Mouse (Mus musculus): ENCODE results near the gene 1810013L24Rik.
"Not testable (repeated sequence)": the region's sequence is repeated elsewhere in the genome, so short reads cannot be mapped to it uniquely, and the experiment has no call there.

1810013L24Rik gene

DNA sequence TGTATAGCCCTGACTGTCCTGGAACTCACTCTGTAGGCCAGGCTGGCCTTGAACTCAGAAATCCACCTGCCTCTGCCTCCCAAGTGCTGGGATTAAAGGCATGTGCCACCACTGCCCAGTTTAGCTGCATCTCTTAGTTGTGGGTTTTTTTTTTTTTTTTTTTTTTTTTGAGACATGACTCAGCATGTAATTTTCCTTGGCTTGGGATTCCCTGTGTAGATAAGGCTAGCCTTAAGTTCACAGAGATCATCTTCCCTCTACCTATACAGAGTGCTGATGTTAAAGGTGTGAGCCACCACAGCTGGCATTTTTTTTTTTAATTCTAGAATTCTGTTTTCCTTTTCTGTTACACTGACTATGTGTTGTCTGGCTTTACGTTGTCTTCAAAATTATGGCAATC, 7.7 kb downstream of the 1810013L24Rik start:
- no peak for DNase-seq

DNA sequence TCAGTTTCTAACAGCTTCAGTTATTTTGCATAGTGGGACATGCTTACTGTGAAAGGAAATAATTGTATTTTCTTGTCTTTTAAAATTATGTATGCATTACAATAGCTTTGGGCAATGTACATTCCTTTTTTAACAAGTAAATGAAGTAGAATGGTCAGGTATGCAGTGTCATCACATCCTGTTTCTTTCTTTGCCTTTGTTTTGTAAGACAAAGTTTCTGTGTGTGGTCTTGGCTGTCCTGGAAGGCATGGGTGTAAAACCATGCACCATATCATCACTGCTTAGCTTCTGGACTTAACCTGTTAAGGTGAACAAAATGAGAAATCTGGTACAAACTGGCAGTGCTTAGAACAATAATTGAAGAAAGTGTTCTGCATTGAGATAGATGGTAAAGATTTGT, 9.0 kb downstream of the 1810013L24Rik start:
- no peak for DNase-seq

DNA sequence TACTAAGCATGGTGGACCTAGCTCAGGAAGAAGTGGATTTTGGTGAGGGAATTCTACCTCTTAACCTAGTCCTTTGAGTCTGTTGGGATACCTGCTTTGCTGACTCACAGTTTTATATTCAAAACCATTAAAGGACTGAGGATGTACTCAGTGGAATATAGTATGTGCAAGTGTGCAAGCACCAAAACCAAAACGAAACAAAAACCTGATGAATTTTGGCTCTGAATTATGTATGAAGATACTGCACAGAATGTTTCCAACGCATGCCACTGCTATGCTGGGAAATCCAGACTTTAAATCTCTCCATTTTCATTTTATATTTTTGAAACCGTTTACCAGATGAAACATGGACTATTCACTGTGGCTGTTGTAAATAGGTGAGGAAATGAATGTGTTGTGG, 10.7 kb downstream of the 1810013L24Rik start:
- no peak for DNase-seq

DNA sequence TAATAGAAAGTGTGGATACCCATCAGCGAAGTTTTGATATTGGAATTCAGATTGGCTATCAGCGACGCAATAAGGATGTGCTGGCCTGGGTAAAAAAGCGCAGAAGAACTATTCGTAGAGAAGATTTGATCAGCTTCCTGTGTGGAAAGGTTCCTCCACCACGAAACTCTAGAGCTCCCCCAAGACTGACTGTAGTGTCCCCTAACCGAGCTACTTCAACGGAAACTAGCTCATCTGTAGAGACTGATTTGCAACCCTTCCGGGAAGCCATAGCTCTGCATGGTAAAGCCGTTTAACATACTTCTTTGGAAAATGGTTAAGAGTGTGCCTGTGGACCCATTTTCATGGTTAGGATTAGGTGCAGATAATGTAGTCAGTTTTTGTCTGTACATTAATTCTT, 13.1 kb downstream of the 1810013L24Rik start:
- DNase-seq, result no peak

DNA sequence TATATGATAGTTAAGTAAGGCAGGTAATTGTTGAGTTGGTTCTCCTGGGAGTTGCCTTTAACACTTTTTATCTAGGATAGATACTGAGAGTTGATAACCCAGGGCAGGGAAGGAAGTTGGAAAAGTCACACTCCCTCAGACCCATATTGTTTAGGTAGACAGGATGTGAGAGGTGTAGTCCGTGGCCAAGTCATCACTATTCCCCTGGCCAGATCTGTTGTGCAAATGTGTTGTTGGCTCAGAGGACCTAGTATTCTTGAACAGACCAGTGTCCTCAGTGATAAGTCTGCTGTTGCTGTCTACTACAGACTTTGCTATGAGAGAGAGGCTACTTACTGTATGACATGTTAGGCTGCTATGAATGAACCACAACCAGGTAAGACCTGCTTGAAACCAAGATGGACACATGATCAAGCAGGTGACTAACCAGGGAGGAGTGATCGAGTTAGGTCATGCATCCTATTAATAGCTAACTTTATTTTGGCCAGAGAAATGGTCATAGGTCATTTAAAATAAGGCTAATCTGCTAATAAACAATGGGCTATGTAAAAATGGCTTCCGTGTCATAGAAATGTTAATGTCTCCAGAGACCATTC, 13.8 kb downstream of the 1810013L24Rik start:
- no peak for DNase-seq

DNA sequence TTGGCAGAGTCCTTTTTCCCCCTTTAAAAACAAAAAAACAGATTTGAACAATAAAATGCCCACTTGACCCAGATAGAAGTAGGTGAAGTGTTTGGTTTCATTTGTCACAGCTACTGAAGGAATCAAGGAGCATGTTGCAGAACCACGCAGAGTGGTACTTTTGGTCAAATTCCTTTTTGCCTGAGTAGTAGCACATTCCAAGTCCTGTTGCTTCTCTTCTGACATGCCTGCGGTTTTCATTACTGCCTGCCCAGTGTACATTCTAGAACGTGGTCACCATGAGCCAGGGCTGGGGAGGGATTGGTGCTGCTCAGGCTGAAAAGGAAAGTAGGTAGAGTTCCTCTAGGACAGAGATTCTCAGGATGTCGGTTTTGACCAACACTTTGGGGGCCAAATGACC, 16.1 kb downstream of the 1810013L24Rik start:
- no peak for DNase-seq

DNA sequence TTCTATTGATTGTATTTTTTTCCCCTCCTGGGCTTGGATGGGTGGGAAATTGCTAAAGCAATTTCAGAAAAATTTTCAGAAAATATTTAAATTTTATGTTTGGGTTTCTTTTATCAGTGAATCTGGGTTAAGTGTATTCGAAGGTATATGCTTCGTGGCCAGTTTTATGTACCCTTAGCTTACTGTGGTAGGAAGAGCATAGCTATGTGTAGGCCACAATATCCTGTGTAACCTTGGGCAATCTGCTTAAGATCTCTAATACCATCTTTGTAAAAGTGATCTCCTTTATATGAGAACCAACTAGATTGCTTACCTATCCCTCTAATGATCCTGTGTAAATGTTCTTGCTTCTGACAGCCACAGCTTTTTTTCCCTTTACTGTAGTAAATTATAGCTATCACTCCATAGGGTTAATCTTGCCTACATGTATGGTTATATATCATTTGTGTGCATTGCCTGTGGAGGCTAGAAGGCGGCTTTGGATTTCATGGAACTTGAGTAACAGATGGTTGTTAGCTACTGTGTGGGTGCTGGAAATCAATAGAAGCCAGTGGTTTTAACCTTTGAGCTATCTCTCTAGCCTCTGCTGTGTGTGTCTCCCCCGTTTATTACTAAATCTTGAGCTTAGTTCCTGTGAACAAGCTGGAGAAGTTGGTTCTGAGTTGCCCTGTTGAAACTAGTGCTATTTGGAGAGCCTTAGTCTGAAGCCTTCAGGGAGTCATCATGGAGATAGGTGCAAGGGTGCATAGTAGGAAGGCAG, 18.6 kb downstream of the 1810013L24Rik start:
- DNase-seq, result no peak

DNA sequence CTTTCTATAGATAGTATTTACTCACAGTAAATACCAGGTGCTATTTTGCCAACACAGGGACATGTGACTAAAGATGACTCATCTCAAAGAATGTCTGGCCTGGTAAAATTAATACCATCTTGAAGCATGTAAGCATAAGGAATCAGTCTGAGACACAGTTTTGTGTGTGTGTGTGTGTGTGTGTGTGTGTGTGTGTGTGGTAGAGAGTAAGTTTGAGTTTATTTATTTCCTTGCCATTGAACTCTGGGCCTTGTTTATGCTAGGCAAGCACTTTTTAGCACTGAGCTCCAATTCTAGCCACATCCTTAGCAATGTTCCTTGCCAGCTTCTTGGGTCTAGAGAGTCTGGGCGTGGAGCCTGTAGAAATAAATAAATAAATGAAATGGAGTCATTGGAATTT, 20.0 kb downstream of the 1810013L24Rik start:
- DNase-seq, result no peak

DNA sequence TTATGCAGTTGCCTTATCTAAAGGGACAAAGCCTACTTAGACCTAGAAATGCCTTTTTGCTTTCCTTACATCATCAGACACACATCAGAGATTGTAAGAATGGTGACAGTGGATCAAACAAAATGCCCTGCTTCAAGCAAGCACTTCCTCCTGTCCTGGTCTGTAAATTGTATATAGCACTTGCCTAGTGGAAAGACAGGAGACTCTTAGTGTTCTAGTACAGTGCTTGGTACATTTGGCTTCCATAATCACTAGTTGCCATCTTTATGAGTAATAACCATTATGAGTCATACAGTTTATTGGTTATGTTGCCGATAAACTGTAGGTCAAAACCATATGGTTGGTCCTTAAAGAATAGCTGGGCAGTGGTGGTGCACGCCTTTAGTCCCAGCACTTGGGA, 25.2 kb downstream of the 1810013L24Rik start:
- no peak for DNase-seq

DNA sequence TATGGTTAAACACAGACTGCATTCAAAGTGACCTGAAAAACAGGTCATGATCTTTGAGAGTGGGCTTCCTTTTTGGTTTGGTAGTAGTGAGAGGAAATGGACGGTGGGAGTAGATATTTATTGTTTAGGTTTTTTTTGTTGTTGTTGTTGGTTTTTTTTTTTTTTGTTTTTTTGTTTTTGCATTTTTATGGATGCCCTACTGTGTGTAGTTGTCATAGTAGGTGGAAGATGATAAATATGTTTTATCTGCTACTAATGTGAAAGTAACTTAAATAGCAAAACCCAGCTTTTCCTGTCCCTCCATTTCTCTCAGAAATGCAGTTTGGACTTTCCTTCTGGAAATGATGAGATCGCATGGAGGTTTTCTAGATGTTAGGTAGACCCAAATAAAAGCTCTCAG, 26.9 kb downstream of the 1810013L24Rik start:
- no peak for DNase-seq

DNA sequence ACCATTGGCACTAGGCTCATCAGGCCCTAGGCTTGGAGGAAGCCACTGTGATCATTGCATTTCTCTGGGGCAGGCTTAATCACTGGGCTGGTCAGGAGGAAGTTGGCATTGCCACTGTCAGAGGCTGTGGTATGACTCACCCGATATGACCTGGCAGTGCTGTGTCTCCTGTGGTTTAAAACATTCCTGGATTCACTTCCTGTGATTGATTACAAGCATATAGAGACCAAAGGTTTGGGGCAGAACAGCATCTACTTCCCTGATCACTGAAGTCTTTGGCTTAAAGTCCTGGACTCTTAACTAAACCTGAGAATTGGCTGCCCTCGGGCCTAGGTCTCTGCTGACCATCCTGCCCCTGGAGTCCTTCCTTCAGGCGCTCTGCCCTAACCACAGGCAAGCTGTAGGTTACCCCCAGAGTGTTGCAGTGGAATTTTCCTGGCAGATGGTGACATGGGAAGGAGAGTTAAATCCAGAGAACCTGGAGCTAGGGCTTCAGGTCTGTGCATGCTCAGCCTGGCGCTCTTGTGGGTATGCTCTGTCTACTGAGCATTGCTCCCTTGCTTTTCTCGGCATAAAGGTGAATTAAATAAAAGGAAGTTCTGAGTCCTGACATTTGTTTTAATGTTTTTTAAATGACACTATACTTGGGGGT, 32.6 kb downstream of the 1810013L24Rik start:
- DNase-seq, result no peak

DNA sequence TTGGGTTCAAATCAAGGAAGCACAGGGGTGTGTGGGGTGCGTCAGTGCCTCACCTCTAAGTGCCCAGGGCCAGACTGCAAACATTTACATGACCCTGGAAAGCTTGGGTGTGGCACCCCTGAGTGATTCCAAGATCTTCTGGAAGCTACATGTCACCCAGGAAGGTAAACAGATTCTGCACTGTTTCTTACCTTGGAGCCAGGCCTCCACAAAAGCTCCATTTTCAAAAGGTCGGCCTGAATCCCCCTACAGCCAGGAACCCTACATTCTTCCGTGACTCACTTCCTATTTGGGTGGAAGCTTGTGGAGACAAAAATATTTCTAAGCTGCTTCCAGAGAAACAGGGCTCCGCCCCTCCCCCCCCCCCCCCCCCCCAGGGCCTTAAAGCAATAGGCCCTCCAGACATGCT, 34.3 kb downstream of the 1810013L24Rik start:
- no peak for DNase-seq

DNA sequence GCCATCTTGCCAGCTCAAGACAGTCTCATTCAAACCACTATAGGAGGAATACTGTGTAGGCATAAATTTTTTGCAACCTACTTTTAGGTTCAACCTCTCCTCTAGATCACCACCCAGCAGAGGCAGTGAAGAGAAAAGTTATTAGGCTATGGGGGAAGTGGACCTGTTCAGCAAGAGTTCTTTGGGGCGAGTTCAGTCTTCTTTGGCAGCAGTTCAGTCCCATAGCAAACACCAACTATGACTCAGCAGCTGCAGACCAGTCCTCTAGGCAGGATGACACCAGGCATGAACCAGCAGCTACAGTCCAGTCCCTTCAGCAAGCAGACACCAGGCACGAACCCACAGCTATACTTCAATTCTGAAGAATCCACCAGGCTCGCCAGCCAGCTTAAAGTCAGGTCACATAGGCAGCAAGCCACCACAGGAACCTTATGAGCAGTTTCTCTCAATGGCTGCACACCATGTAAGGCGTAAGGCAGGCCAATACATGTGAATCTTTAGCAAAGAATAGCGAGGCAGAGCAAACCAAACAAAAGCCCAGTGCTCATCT, 37.6 kb downstream of the 1810013L24Rik start:
- DNase-seq, result no peak

DNA sequence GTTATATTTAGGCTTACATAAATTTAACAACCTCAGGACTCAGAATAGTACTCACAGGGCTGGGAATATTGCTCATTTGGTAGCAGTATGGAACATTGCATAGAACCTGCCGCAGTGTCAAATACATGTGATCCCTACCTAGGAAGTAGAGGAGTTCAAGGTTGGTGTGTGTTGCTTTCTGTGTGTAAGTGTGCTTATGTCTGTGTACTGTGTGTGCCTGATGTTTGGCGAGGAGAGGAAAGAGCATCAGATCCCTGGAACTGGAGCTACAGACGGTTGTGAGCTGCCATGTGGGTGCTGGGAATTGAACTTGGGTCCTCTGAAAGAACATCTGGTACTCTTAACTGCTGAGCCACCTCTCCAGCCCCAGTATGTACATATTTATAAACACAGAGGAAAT, 38.6 kb downstream of the 1810013L24Rik start:
- no peak for DNase-seq

DNA sequence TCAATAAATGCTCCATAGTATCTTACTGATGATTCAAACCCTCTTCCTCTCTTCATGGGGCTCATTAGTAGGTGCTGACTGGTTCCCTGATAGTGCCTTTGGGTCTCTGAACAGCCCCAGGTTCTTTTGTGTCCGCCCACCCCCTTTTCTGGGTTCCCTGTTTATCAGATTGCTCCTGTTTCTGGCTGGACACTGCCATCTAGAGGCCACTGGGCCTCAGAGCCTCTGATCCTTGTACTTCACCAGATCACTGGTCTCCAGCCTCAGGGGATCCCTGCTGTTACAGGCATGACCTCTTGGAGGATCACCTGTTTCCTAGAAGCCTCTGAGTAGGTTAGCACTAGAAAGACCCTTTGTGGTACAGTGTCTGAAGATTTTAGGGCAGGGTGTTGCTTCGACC, 39.8 kb downstream of the 1810013L24Rik start:
- peak; percentile 34 to 37 for DNase-seq

DNA sequence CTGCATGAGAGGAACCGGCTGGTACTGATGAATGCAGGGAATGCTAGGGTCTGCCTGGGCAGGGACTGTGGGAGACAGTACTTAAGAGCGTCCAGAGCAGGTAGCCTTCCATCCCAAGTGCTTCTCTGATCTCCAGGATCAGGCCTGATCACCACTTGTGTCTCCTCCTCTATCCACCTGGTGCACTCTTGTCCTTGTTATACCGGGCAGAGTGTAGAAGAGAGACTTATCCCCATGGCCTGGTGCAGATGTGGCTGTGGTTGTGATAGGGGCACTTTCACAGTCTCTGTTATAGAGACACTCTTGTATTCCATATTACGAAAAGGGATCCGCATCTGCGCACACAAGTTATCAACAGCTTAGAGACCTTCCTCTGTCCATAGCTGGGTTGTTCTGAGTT, 41.5 kb downstream of the 1810013L24Rik start:
- DNase-seq, result no peak

DNA sequence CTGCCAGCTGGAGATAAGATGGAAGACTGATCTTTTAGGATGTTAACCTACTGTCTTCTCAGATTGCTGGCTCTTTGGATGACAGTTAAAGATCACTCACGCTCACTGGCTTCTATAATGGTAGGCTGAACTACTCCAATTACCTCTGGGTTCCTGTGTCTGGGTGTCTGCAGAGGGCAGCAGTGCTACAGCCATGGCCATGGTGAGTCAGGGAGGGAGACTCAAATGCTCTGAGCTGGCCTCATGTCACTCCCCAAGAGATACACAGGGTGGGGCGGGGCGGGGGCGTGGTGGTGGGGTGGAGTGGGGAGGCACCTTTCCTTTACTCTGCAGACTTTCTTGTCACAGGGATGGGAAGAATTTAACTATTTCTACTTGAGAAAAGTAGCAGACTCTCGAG, 42.1 kb downstream of the 1810013L24Rik start:
- no peak for DNase-seq

DNA sequence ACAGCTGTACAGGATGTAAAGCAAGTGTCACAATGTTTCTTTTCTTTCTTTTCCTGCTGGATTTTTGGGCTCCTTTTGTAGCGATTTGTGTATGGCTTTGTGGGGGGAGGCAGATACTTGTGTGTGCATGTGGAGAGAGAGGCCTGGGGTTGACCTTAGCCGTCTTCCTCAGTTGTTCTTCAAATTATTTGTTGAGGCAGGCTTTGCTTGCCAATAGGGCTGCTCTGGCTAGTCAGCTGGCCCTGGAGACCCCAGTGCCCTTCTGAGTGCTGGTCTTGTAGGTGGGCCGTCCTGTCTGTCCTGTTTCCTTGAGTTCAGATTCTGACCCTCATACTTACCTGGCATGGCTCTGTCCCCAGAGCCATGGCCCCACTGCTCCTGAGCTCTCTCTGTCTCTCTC, 42.6 kb downstream of the 1810013L24Rik start:
- no peak for DNase-seq

DNA sequence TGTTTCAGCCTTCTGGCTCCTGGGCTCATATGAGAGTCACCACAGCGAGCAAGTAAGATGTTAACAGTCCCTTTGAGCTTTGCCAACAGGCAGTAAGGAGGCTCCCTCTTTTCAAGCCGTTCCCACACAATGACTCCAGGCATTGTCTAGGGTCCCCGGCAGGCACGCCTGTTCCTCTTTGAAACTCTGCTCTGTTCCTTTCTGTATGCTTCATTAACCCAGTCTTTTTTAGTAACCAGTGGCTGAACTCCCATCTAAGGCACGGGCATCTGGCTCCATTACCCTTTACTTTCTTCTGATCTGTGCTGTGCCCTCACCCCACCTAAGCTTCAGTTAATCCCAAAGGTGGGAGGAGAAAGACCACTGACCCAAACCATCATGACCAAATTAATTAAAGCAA, 50.2 kb downstream of the 1810013L24Rik start:
- no peak for DNase-seq

DNA sequence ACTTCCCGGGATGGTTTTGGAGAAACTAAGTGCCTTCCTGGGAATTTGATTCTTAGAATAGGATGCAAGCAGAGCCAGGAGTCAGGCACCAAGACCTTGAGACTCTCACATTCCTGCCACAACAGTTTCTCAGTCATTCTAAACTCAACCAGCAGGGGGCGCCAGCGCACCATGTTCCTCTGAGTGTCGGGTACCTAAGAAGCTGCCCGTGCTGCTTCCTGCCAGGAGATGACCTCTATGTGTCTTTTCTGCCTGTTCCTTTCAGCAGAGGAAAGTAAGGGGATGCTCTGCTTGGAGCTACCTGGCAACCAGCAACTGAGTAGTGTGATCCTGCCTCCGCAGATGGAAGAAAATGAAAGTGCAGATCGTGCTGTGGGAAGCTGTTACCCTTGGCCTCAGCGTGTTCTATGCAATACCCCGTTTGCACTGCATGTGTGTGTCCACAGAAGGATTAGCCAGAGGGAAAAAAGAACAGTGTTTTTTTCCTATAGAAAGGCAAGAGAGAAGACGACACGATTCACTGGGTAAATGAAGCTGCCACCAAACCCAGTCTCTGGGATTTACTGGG, 53.9 kb downstream of the 1810013L24Rik start:
- DNase-seq, result peak; percentile 46

DNA sequence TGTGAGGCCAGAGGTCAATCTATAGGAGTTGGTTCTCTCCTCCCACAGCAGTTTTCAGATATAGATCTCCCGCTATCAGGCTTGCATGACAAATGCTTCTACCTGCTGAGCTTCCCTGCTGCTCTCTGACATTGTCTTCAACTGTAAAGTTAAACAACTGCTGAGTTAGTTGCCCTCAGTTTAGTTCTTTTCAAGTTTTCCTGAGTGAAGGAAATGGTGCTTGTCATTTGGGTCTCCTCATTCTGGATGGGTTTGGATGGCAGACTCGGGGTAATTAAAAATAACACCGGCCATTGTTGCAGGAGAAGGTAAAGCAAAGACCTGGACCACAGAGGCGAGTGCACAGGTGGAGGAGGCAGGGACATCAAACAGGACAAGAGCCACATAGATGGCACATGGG, 64.3 kb downstream of the 1810013L24Rik start:
- not testable (repeated sequence) for DNase-seq

DNA sequence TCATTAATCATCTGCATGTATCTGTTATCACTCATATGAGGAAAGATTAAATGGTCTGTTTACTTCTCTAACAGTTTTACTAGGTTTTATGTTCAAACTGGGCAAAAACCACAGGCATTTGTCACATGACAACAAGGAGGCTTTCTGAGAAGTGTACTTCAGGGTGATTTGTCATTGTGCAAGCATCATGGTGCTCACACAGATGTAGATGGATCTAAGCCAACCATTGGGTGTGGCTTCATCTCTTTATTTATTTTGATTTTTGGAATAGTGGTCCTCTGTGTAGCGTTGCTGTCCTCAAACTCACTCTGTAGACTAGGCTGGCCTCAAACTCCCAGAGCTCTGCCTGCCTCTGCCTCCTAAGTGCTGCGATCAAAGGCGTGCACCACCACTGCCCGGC, 65.4 kb downstream of the 1810013L24Rik start:
- no peak for DNase-seq

DNA sequence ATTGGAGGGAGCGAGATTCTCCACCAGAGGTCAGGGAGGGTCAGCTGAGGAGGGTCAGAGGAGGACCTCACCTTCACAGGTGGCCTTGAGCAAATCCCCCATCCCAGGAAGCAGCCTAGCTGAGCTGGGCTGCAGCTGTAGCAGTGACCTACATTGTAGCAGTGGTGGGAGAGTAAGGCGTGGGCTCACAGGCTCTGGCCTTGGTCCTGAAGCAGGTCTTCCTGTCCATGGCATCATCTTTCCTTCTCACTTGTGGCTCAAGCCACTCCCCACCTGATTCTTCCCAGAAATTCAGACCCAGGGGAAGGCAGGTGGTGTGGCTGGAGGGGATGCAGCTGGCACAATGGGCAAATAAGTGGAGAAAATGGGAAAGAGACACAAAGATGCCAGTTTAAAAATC, 76.2 kb downstream of the 1810013L24Rik start:
- not testable (repeated sequence) for DNase-seq

All from thymus, adult 18-20 months (tissue).